Mouse (Mus musculus) kidney, adult 2 months (tissue): Measurements from ENCODE around the gene Tmem161a. TPM values are rescaled to one million over a fixed set of nuclear protein-coding genes. Genes with fewer than 3 reads are reported as not detected.
"Not testable (repeated sequence)": the region's sequence is repeated elsewhere in the genome, so short reads cannot be mapped to it uniquely, and the experiment has no call there.

Experiments used
- DNase-seq: peaks from one replicate; pipeline ENCODE4 v3.0.0; 2021
- H3K27ac ChIP-seq: fragments of 200-500 bp; 2 replicates; pipeline ENCODE4 v1.5.1; 2012; ENCODE audit warnings: low read depth, low read length, control low read depth, inconsistent platforms; ENCODE audit not compliant: insufficient read depth
- H3K27me3 ChIP-seq: fragments of 200-500 bp; replicated peaks from 2 replicates; pipeline ENCODE4 v1.6.1; 2012; ENCODE audit warnings: mild to moderate bottlenecking, moderate library complexity, low read length, inconsistent platforms; ENCODE audit not compliant: control insufficient read depth, insufficient read depth
- H3K36me3 ChIP-seq: fragments of 200-500 bp; 2 replicates; pipeline ENCODE4 v1.6.1; 2012; ENCODE audit warnings: mild to moderate bottlenecking, moderate library complexity, low read length, inconsistent platforms; ENCODE audit not compliant: control insufficient read depth, insufficient read depth
- H3K4me1 ChIP-seq: fragments of 200-500 bp; 2 replicates; pipeline ENCODE4 v1.6.1; 2011; ENCODE audit warnings: low read length; ENCODE audit not compliant: control insufficient read depth, insufficient read depth
- H3K4me3 ChIP-seq: fragments of 200-500 bp; 2 replicates; pipeline ENCODE4 v1.5.1; 2011; ENCODE audit warnings: mild to moderate bottlenecking, low read depth, low read length, control low read depth; ENCODE audit not compliant: insufficient read depth
- CTCF ChIP-seq: fragments of 200-500 bp; conservative IDR thresholded peaks from 2 replicates; pipeline ENCODE4 v1.5.1; 2011; ENCODE audit warnings: low read depth, mild to moderate bottlenecking, control low read depth, low read length, moderate library complexity, mixed read lengths; ENCODE audit not compliant: insufficient read depth, insufficient read length
- POLR2A ChIP-seq: fragments of 200-500 bp; IDR thresholded peaks from one replicate; pipeline ENCODE4 v1.6.1; 2011; ENCODE audit warnings: low read depth, low read length, control low read depth
- WGBS: fragments of 180-500 bp; shearing (Covaris S2); methylation state at CpG from one replicate; pipeline ENCODE4 v1.1.7; 2018; 5-methylcytosine and 5-hydroxymethylcytosine counted together
- polyA plus RNA-seq: library from polyadenylated mRNA; depleted of rRNA; stranded (reverse); fragments of >200 nt; gene quantifications from 2 replicates; pipeline ENCODE4 v1.2.3, GENCODE M21; 2012

The Tmem161a gene
- polyA plus RNA-seq, 1 experiment: 85.2 TPM

GRCm38 (mm10) chr8:70211275-70211674 lies 39.1 kb downstream of the Tmem161a start:
- no peak for DNase-seq
- H3K36me3 ChIP-seq: no peaks in the 10 kb centered on the region
- TF ChIP-seq CTCF: no peak
- TF ChIP-seq POLR2A: no peak
- peak overlapping the region; percentile 68 for H3K4me3 ChIP-seq
- H3K27me3 ChIP-seq: no peaks in the 10 kb centered on the region
- H3K4me1 ChIP-seq: peaks cover 17% of the 10 kb centered on the region; the same call in 1 of the 2 replicates
- 27% methylated on average over 1 of the region's 1 CpGs for WGBS
- H3K27ac ChIP-seq: peak overlapping the region; percentile 57

GRCm38 (mm10) chr8:70211726-70212111 lies 39.6 kb downstream of the Tmem161a start:
- Histone ChIP-seq H3K27ac (peak overlapping the region; percentile 57), H3K4me1 (peaks cover 22% of the 10 kb centered on the region; the same call in 1 of the 2 replicates), H3K36me3 (no peaks in the 10 kb centered on the region), H3K4me3 (peak overlapping the region; percentile 68), H3K27me3 (no peaks in the 10 kb centered on the region)
- peak; percentile 42 for DNase-seq
- 1% methylated on average over 31 of the region's 31 CpGs for WGBS
- TF ChIP-seq POLR2A (no peak), CTCF (no peak)

DNA sequence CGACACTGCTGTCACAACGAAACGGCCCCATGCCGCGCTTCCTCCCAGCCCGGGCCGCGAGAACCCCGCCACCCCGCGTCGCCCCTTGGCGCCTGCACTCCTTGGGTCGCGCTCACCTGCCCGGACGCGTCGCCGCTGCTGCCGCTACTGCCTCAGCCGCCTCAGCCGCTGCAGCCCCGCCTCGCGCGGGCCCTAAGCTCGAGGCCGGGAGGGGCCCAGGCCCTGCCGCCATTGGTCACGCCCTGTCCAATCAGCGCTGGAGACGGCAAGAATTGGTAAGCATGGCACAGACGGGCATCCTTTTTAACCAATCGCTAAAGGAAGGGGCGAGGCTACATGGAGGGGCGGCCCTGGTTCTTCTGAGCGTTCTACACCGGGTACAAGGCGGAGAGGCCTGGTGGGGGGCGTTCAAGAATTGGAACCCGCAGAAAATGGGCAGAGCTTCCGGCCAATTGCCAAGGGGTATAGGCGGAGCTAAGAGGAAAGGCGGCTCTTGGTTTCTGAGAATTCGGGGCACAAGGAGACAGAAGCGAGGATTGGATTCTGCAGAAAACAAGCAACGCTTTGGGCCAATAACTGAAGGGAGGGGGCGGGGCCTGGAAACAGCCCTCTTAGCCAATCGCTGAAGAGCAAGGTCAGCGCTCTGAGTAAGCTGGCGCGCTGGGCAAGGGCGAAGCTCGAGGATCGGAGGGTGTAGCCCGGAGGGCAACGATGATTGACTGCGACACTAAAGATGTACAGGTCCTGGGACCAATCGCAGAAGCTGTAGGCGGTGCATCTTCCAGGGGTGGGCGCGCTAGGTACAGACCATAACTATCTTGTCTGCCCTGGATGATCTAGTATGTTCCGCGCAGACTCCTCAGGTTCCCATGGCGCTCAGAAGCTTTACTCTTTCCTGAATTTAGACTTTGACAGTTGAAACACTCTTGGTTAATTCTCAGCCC lies 40.2 kb downstream of the Tmem161a start, which contains the start of gene Slc25a42:
Gene Slc25a42, minus strand, starts transcription at position 194 of the 944 bp plus-strand sequence.
- peak; percentile 100 for DNase-seq
- TF ChIP-seq CTCF (no peak), POLR2A (peak; percentile 83)
- Histone ChIP-seq H3K27me3 (no peaks in the 10 kb centered on the region), H3K27ac (peak within 1 kb of the TSS; percentile 83), H3K4me1 (peaks cover 29% of the 10 kb centered on the region; the same call in 1 of the 2 replicates), H3K4me3 (peak within 1 kb of the TSS; percentile 68), H3K36me3 (no peaks in the 10 kb centered on the region)
- WGBS: under 1% methylated on average over 66 of the region's 66 CpGs

DNA sequence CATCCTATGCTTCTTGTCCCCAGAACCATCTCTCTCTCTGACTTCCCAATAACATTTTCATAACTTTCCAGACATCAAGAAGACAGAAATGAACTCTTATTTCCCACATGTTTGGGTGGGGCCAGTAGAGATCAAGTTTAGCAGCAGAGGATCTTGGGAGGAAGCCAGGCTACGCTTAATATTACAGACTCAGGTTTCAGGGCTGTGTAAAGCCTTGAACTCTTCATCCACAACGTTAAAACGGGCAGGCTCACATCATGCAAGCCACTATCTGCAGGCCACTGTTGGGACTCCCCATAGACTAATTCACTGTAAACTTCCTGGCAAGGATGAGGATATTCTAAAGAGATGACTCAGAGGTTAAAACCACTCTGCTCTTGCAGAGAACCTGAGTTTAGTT lies 42.3 kb downstream of the Tmem161a start:
- no peaks in the 10 kb centered on the region for H3K36me3 ChIP-seq
- TF ChIP-seq CTCF (no peak), POLR2A (no peak)
- no peak for DNase-seq
- 67% methylated on average over 3 of the region's 3 CpGs for WGBS
- H3K27ac ChIP-seq: 0 out of 2 replicates have a peak overlapping the region, but pooled peaks have one; percentile 21
- H3K4me3 ChIP-seq: no peak overlapping the region
- no peaks in the 10 kb centered on the region for H3K27me3 ChIP-seq
- peaks cover 40% of the 10 kb centered on the region; the same call in 1 of the 2 replicates for H3K4me1 ChIP-seq

DNA sequence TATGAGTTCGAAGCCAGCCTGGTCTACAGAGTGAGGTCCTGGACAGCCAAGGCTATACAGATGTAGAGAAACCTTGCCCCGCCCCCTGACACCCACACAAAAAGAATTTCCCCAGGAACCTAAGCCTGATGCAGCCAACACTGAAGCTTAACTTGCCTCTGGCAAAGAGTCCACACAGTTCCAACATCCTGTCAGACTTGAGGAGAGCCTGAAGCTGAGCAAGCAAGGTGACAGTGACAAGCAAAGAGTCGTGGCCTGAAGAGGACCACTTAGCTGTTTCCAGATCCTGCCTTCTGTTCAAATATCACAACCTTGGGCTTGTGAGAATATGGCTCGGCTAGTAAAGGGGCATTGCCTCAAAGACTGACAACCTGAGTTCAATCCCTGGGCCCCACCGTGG lies 42.9 kb downstream of the Tmem161a start:
- no peaks in the 10 kb centered on the region for H3K36me3 ChIP-seq
- 80% methylated on average over 5 of the region's 5 CpGs for WGBS
- no peaks in the 10 kb centered on the region for H3K27me3 ChIP-seq
- no peak for TF ChIP-seq POLR2A
- TF ChIP-seq CTCF: no peak
- H3K4me1 ChIP-seq: peaks cover 44% of the 10 kb centered on the region; the same call in 1 of the 2 replicates
- H3K4me3 ChIP-seq: no peak overlapping the region
- no peak overlapping the region for H3K27ac ChIP-seq
- DNase-seq: no peak

GRCm38 (mm10) chr8:70216161-70216560 lies 44.0 kb downstream of the Tmem161a start:
- 70% methylated on average over 3 of the region's 3 CpGs for WGBS
- H3K36me3 ChIP-seq, DNase-seq, H3K27ac ChIP-seq, H3K4me3 ChIP-seq, H3K27me3 ChIP-seq: not testable (repeated sequence)
- peaks cover 50% of the 10 kb centered on the region for H3K4me1 ChIP-seq

GRCm38 (mm10) chr8:70216566-70216965 lies 44.4 kb downstream of the Tmem161a start:
- H3K36me3 ChIP-seq: no peaks in the 10 kb centered on the region
- no peak overlapping the region for H3K4me3 ChIP-seq
- H3K4me1 ChIP-seq: peaks cover 50% of the 10 kb centered on the region
- peak overlapping the region; percentile 98 for H3K27ac ChIP-seq
- peak; percentile 94 for DNase-seq
- H3K27me3 ChIP-seq: no peaks in the 10 kb centered on the region
- WGBS: 20% methylated on average over 1 of the region's 1 CpGs
- TF ChIP-seq CTCF: no peak
- TF ChIP-seq POLR2A: no peak
